Mouse (Mus musculus): ENCODE measurements around the gene Tmem109. TPM values are rescaled to one million over a fixed set of nuclear protein-coding genes. Genes with fewer than 3 reads are reported as not detected.

Tmem109 gene
- total RNA-seq, 2 experiments from 2014 or later, result 104 to 113 TPM

GRCm38 (mm10) chr19:10841721-10842626 lies 39.8 kb downstream of the Tmem109 start:
- peak; percentile 64 to 84 for DNase-seq

DNA sequence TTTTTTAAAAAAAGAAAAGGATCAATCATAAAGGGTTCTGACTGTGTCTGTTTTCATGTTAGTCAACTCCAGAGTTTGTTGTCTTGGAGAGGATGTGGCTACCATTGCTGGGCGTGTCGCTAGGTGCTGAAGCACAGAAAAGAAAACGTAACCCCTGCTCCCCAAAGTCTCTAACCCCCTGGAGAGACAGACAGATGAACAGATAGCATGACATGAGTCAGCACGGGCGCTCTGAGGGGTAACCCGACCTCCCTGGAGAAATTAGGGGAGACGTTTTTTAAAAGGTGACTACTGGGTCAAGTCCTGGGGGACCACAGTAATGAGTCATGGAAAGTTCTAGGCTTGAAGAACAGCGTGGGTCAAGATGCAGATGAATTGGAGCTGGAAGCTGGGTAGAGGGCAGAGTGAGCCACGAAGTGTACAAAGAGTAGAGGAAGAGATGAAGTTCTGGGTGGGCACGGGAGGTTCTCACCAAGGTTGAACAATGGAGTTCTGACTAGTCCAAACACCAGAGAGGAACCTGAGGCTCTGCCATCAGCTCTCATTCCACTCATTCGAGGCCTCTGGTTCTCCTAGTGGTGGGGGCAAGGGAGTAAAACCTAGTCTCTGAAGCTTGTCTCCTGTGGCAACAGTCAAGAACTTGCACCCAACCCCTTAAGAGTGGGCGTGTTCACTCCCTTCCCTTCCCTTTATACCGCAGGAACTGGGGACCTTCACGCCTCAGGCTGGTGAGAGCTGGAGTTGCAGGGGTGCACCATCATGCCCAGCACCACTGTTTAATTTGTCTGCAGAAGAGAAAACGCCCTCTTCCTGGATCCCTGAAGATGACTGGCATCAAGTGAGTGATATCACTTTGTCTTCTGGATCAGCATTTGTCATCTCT lies 42.5 kb downstream of the Tmem109 start, which contains the start of gene Slc15a3:
Gene Slc15a3, plus strand, starts transcription at position 718 of the 883 bp plus-strand sequence.
- DNase-seq, result no peak

- no peak for DNase-seq
These were observed 46.1 kb downstream of the Tmem109 start for GRCm38 (mm10) chr19:10835671-10836070.

- no peak for DNase-seq
These were observed 48.2 kb downstream of the Tmem109 start for GRCm38 (mm10) chr19:10833611-10834010.

DNA sequence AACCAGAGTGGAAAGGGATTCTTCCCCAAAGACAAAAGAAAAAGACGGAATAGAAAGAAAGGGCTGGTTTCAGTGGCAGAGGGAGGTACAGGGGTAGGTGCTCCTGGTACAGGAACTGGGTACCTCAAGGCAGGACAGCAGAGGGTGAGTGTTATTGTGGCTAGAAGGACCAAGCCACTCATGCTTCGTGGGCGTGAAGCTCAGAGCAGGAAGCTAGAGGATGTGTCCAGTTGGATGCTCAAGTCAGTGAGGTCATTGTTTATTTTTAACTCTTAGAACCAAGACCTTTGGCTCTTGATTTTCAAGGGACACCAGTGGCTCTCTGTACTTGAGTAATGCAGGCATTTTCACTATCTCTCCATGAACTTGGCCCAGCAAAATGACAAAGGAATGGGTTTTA lies 49.8 kb downstream of the Tmem109 start:
- no peak for DNase-seq

- peak; percentile 71 to 81 for DNase-seq
These were observed 50.4 kb downstream of the Tmem109 start for GRCm38 (mm10) chr19:10831424-10831823.

DNA sequence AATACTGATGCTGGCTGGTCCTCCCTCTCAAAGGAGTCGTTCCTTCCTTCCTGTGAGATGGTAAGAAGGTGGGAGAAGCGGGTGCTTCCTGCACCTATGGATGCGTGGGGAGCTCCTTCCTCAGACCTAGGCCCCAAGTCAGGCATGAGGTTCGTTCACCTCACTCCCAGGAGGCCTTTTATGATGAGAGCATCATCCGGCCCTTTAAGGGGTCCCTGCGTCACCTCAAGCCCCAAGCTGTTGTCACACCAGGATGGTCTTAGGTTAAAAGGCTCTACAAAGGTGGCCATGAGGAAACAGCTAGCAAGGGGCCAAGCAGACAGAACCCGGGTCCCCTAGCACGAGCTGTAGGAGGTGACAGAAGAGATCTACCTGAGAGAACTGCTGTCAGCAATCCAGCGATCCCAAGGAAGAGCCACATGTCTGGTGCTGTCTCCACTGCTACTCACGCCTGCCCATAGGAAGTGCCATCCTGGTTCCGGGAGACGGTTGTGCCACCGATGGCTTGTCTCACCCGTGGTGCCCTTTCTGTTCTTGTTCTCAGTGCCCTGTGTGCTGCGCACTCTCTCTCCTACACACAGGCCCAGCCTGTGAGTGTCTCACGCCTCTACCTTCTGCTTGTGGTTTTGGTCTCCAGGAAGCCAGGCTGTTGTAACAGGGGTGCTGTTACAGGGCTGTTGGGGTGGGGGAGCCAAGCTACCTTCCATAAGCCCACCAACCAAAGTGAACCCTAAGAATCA lies 52.2 kb downstream of the Tmem109 start, which contains the start of gene Cd6:
Gene Cd6, minus strand, starts transcription at position 623 of the 740 bp plus-strand sequence.
- no peak for DNase-seq

GRCm38 (mm10) chr19:10828321-10828720 lies 53.5 kb downstream of the Tmem109 start:
- no peak for DNase-seq

DNA sequence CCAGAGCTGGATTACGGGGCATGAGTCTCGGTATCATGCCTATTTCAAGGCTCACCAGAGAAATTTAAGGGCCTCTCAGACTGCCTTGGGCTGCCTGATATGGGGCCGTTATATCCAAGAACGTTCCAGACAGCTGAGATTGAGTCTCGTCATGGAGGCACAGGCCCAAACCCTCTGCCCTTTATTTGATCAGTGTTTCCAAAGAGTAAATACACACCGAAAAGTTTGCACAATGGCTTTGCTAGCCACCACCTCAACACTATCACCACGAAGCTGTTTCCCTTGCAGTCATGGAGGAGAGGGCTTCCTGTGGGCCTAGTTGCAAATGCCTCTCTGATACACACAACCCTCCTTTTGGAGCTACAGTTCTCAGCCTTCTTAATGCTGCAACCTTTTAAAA lies 57.7 kb downstream of the Tmem109 start:
- no peak for DNase-seq

- DNase-seq, result no peak
These were observed 59.3 kb downstream of the Tmem109 start for GRCm38 (mm10) chr19:10822534-10822933.

DNA sequence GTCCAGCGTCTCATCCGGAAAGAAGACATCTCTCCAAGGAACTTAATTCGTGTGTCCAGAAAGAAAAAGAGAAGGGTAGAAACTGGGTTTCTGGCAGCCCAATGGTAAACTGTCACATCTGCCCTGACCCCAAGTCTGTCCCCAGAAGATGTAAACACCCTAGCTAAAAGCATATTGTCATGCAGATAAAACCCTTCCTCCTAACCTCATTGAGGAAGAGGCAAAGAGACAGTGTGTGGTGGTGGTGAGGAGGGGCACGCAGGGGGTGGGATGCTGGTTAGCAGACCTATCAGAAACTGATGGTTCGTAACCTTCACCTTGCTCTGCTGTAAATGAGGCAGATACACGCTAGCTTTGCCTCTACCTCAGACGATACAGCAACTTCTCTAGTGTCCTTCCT lies 60.5 kb downstream of the Tmem109 start:
- DNase-seq, result no peak

Other genes with a start within 250 kb of the Tmem109 start
- gene Vwce, start 247.8 kb downstream of the Tmem109 start, total RNA-seq (2021), result under 1 TPM in 1 of 2 experiments, not detected in 1; 0.31 TPM
- not detected for gene Pga5, start 203.9 kb downstream of the Tmem109 start, total RNA-seq (2021)
- gene Vps37c, start 193.3 kb downstream of the Tmem109 start, total RNA-seq (2021), result 10 to 100 TPM; 20.4 to 21.8 TPM
- 1 to 10 TPM in 1 of 2 experiments, not detected in 1; 1.1 TPM for gene Cd5, start 143.0 kb downstream of the Tmem109 start, total RNA-seq (2021)
- 1 to 10 TPM in 1 of 2 experiments, under 1 TPM in 1; 0.17 to 1.2 TPM for gene Cd6, start 51.9 kb downstream of the Tmem109 start, total RNA-seq (2021)
- gene Slc15a3, start 42.3 kb downstream of the Tmem109 start, total RNA-seq (2021), result 1 to 10 TPM; 2.1 TPM
- 10 to 100 TPM; 10.1 to 10.3 TPM for gene Tmem132a, start 12.1 kb downstream of the Tmem109 start, total RNA-seq (2021)
- gene Prpf19, start 13.2 kb upstream of the Tmem109 start, total RNA-seq (2021), result 100 to 1,000 TPM; 237 to 251 TPM
- gene Zp1, start 38.6 kb upstream of the Tmem109 start, total RNA-seq (2021), result not detected
- gene Ptgdr2, start 55.2 kb upstream of the Tmem109 start, total RNA-seq (2021), result not detected
- 1 to 10 TPM; 6.5 TPM for gene Ccdc86, start 67.3 kb upstream of the Tmem109 start, total RNA-seq (2021)
- gene Ms4a10, start 92.7 kb upstream of the Tmem109 start, total RNA-seq (2021), result not detected
- gene Ms4a15, start 111.2 kb upstream of the Tmem109 start, total RNA-seq (2021), result not detected
- not detected for gene Ms4a18, start 136.0 kb upstream of the Tmem109 start, total RNA-seq (2021)
- gene Ms4a8a, start 199.1 kb upstream of the Tmem109 start, total RNA-seq (2021), result 1 to 10 TPM; 2.0 to 2.1 TPM
- not detected for gene 1700017D01Rik, start 248.9 kb upstream of the Tmem109 start, total RNA-seq (2021)

All from heart, adult 18-20 months (tissue).